Mouse (Mus musculus) yolk sac, embryonic 10.5 days (tissue): ENCODE results near the gene Gm20388.
A peak's percentile ranks its signal among the peaks of the same experiment; 100 is the strongest.

Experiments used
- DNase-seq: peaks from one replicate; pipeline ENCODE4 v3.0.0-alpha.2; 2017; ENCODE audit warnings: low spot score

Gene Gm20388

DNA sequence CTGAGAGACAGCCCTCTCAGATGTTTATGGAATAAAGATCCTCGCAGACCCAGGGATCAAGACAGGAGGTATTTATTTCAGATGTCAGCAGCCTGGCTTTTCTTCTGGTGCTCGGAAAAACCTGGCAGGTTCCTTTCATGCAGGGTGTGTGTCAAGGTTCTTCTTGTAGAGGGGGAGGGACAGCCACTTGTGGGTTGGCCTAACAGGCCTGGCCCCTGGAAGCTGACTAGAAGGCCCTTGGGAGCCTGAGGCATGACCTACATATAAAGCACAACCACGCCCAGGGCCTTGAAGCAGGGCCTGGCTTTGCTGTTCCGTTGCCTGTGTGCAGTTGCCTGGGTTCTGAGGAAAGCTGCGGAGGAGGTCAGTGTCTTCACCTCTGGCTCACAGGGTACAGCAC is 774.5 kb downstream of the Gm20388 start:
- peak; percentile 52 for DNase-seq

DNA sequence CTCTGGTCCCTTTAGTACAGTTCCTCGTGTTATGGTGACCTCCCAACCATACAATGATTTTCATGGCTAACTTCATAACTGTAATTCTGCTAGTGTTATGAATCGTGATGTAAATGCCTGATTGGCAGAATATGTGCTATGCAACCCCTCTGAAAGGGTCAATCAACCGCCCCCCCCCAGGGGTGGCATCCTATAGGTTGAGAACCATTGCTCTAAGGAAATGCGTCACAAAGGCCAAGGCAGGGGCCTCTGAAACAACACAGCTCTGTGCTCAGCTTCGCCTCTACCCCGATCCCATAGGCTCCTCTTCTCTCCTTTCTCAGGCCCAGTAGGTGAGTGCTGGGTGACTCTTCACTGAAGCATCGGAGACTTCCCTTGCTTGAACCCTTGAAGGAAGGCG is 775.0 kb downstream of the Gm20388 start:
- no peak for DNase-seq

DNA sequence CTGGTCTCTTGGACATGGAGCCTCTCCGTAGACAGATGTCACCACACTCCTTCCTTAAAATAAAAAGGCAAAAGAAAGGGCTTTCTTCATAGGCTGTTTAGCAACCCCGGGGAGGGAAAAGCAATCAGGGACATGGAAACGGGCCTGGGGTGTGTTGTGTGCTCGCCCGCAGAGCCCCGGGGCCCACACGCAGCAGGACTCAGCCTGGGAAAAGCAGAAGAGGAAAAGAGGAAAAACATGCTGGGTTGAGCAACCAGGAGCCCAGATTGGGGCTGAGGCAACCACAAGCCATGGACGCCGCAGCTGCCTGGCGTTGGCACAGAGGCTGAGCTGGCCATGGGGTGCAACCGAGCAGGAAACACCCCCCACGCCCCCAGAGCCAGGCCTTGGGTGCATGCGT is 775.4 kb downstream of the Gm20388 start:
- no peak for DNase-seq

DNA sequence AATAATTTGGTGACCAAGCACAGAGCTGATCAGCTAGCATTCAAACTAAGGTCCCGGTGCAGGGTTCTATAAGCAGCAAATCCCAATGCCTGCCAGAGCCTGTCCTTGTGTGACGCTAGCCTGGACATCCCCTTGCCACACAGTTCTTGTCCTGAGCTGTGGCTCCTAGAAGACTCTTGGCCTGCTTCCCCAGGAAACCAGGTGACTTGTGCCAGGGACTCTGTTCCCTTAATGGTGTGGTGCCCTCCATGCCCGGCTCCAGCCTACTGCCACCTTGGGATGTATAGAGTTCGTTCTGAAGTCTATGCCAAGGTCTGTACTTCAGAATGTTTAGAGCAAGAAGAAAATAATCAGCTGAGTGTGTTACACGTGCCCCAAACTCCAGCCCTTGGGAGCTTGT is 775.9 kb downstream of the Gm20388 start:
- DNase-seq = no peak

DNA sequence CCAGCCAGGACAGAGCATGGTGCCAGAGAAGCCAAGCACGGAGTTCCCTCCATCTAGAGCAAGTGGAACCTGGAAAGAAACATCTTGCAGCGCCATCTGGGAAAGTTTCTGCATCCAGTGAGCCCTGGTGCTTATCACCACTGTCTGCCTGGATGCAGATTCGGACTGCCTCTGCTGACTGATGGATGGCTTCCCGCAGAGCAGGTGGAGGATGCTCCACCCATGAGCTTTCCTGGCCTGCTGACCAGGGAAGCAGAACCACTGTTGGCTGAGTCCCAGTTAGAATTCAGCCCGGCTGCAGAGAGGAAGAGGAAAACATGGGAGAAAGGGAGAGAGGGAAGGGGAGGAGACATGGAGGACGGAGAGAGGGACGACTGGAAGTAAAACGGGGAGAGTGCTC is 777.1 kb downstream of the Gm20388 start:
- no peak for DNase-seq

DNA sequence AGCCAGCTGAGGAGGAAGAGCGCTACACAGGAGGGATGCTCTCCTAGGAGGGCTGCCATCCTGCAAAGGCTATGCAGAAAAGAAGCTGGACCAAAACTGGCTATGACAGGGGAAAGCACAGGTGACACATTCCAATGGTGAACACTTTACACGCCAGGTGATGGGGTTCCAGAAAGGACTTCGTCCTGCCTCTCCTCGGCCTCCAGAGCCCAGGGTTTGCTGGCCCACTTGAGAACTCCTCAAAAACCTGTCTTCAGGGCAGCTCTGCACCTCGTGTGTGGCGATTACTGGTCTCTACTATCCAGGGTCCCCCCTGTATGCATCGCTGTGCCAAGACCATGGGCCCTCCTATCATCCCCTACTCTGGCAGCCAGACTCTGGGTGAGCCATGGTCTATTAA is 777.9 kb downstream of the Gm20388 start:
- no peak for DNase-seq

DNA sequence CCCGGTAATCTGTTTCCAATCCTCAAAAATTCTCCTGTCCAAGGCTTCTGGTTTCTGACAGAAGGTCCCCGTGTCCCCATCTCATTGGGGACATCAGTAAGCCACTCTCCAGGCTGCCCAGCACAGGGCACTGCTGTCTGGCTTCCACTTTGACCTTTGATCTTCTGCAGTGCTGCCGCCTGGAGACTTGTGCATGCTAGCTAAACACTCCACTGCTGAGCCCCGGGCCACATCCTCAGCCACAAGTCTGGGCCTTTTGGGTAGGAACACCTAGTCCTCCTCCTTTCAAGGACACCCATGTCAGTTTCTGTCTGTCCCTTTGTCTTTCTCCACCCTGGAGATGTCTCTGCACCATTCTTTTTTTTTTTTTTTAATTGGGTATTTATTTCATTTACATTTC is 782.3 kb downstream of the Gm20388 start:
- no peak for DNase-seq

DNA sequence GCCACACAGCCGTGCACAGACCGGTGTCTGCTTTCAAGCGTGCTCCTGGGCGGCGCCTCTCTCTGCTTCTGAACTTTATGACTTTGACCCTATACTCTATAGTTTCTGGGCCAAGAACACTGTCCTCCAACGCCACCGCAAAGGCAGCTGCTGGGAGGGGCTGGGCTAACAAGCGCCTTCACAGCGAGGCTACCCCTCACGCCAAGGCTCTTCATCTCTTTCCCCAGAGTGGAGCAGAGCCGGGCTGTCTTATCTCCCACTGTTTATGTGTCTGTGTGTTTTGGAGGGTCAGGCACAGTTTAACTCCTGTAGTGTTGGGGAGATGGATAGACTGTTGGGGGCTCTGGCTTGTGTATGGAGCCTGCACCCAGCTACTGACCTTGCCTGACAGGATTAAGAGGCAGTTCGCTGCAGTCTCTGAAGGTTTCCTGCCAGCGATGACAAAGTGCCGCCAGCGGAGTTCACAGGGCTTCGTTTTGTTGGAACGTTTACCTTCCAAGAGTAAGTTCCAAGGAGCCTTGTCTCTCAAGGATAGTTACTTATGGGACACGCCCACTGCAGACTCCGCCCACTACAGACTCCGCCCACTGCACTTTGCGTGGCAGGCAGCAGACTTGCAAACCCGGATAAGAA is 783.3 kb downstream of the Gm20388 start:
- peak; percentile 71 for DNase-seq

DNA sequence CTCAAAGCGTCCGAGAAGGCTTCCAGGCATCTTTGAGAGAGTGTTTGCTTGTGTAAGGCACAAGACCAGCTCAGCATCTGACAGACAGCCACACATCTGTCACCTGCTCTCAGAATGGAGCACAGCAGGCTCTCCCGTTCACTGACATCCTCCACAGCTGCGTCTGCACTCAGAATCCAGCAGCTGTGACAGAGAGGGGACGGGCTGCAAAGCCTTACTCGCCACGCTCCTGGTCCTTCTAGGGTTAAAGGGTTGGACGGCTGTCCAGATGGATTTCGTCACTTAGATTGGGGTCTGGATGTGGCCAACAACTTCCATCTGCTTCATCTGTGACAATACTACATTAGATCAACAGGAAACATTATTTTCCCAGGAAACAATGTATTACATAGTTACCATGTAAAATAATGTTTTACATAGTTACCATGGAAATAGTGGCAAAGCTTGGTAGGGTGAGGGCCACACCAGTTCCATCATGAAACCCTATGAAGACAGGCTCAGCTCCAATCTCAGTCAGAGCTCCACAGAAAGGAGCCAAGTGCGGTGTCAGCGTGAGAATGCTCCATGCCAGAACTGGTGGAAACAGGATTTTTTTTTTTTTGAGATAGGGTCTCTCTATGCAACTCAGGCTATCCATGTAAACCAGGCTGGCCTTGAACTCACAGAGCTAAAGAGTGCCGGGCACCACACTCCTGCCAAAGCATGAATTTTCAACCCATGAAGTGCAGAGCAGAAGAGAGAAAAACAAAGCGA is 785.9 kb downstream of the Gm20388 start:
- no peak for DNase-seq

DNA sequence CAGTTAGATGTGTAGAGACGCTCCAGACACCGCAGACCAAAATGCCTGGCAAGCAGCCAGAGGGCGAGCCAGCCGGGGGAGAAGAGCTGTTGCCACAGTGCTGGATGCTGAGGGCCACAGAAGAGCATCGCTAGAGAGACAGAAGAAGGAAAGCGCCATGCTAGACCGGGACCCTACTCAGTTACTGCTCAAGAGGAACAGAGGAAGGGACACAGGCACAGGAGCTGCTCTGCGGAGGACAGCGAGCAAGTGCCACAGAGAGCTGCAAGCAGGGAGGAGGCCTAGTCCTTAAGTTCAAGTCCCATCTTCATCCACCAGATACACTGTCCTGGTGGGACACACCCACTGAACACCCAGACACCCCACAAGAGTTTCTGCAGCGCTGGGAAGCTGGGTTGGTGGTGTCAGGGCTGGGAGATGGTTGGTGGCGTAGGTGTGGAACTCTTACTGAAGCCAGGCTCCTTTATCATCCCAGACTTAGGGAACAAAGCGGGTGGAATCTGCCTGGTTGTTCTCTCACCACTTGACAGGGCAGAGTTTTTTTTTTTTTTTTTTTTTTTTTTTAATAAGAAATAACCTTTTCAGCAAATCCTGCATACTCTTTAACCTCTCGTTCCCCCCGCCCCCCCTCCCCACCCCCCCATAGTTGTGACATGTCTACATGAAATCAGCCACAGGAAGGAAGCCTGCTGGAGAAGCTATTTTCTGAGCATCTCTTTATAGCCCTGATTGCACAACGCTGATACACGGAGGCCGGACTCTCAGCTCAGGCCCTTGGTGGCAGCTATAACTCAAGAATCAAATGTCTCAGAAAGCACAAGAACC is 786.7 kb downstream of the Gm20388 start:
- no peak for DNase-seq

DNA sequence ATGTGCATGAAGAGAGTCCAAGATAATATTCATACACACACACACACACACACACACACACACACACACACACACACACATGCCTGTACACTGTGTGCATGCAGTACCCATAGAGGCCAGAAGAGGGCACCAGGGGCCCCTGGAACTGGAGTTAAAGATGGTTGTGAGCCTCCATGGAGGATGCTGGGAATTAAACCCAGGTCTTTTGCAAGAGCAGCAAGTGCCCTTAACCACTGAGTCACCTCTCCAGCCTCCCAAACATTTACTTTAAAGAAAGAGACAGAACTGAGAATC is 787.3 kb downstream of the Gm20388 start:
- no peak for DNase-seq

DNA sequence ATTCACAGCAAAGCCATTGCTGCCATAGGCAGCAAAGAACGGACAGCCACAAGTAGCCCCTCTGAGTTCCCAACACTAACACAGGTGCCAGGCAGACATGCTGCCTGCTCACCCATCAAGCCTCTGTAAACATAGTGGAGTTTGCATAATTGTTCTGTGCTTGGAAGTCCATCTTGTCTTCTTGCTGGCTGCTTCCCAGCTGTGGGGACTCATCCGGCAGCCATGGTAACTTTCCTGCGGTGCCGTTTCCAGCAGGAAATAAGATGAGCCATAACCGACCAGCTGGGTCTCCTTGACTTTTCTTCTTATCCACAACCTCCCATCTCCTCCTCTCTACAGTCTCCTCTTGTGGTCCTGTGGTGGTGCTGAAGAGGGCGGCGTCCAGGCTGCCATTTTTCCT is 787.8 kb downstream of the Gm20388 start:
- DNase-seq = no peak

DNA sequence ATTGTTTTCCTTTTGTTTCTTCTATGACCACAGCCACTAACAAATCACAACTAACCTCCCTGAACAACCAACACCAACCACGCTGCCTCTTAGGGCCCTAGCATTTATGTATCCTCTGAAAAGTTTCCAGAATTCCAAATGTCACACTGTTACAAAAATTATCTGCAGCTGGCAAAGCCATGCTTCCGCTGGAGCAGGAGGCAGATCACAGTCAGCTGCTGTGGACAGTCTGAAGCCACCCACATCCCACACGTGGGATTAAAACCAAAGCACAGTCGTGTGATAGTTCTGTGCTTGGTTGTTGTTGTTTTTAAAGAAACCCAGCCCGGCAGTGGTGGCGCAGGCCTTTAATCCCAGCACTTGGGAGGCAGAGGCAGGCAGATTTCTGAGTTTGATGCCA is 788.4 kb downstream of the Gm20388 start:
- DNase-seq = no peak

DNA sequence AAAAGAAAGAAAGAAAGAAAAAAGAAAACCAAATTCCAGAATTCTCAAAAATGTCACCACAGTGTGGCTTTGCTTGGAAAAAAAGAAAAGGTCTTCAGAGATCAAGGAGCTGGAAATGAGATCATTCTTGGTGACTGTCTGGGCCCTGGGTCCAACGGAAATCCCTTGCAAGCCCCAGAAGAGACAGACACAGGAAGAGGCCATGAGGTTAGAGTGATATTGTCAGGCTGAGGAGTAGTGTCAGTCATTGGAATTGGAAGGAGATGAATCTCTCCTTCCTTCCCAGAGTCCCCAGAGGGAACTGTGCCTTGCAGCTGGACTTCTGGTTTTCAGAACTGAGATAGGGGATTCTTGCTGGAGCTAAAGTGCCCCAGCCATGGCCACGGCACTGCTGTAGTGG is 788.9 kb downstream of the Gm20388 start:
- no peak for DNase-seq

DNA sequence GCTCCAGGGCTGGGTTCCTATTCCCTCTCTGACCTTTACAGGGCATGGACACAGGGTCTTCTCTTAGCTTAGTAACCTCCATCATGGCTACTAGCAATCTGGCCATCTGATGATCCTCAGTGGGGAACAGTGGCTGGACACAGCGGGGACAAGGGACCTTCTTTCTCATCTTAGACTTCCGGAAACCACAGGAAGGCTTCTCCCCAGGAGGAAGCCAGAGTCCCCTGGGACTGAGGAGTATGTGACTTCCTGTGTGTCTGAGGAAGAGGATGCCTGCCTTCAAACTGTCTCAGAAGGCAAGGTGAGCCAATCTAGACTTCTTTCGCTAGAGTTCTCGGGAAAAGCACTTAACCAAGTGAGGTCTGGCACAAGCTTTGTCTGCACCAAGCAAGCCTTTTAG is 789.4 kb downstream of the Gm20388 start:
- no peak for DNase-seq

DNA sequence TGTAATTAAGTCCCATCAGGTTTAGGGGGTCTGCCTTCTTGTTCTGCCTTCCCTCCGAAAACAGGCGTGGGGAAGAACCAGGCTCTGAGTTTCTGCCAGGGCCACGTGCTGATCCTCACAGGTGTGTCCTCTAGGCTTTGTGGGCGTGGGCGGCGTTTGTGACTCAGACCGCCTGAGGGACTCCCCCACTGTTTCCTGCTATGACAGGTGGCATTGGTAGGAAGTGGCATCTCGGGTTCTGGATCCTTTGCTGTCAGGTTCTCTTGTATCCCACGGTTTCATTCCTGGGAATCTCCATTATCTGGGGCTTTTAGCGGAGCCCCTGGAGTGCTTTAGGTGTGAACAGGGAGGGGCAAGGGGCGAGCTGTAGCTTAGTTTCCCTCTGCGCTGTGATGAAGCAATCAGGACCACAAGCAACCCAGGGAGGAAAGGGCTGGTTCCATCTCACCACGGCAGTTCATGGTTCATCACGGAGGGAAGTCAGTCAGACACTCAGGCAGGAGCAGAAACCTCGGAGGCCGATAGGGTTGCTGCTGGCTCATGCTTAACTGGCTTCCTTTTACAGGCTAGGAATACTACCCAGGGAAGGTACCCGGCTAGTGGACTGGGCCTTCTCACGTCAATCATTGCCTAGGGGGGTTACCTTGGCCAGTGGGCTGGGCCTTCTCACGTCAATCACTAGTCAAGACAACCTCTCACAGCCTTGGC is 791.3 kb downstream of the Gm20388 start:
- DNase-seq = no peak

DNA sequence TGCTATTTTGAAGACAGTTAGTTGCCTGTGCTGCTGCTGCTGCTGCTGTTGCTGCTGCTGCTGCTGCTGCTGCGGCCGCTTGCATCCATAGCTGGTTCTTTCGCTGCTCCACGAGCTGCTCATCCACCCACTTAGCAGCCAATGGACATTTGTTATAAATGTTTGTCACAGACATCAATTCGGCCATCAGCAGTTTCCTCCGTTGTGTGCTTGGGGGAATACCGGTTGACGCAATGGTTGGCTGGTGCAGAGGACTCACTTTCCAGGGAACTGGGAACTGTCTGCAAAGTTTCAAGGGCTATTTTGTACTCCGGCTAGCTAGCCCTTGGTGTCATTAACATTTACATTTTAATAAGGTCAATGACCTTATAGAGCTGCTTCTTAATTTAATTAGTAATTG is 793.6 kb downstream of the Gm20388 start:
- DNase-seq = no peak

DNA sequence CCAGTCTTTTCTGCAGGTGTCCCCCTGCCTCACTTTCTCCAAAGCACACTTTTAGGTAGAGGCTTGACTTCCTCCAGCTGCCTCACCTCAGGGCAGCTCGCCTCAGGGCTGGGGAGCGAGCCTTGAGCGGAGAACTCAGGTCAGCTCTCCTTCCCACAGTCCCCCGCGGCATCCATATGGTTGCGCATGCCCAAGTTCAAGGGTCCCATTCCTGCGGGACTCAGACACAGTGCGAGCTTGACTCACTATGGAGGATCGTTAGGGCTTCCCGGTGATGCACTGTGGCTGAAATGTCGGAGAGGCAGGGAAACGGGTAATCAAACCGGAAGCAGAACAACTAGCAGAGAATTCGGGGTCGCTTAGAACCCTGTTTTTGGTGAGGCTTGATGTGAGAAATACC is 794.5 kb downstream of the Gm20388 start:
- DNase-seq = no peak

DNA sequence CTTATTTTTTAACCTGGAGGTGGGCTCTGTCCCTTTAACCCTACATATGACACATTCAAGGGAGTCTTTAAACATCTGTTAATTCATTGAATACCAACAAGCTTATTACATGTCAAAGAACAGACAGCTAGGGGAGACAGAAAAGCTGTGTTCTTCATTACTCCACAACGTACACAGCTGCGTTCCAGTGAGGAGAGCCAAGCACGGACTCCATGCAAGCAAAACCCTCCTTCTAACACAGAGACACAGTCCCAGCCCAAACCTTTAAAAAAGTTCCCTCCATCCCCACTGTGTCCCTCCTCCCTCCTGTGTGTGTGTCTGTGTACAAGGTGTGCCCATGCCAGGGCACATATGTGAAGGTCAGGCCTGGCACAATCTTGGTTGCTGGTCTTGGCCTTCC is 795.6 kb downstream of the Gm20388 start:
- no peak for DNase-seq

DNA sequence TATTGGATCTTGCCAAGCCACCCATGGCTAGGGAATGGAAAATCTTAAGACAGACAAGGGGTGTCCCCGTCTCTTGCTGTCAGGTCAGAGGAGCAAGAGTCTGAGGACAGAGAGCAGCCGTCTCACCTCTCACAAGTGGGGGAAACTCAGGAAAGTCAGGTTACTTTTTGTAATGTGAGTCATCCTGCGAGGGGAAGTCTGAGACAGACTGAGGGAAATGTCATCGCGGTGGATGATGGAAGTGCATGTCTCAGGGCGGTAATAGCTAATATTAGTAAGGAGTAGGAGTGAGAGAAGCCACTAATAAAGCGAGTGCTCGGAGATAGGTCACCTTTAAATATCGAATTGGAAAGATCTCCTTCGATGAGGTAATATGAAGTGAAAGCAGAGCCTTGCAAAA is 798.5 kb downstream of the Gm20388 start:
- no peak for DNase-seq

DNA sequence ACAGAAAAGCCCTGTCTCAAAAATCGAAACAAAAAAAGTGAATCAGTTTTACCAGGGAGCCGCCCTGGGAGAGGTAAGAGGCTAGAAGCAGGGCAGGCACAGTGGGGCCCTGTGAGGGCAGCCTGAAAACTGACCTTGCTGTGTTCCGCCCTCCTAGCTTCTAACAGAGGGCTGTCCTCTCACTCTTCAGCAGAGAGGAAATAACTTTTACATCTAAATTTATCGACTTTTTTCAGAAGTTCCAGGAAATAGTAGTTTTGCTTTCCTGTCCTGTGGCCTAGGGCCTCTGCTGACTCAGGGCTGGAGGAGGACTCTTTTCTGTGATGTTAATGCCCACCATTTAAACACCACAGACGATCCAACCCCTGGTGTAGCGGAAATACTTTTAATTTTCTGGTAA is 804.6 kb downstream of the Gm20388 start:
- no peak for DNase-seq

DNA sequence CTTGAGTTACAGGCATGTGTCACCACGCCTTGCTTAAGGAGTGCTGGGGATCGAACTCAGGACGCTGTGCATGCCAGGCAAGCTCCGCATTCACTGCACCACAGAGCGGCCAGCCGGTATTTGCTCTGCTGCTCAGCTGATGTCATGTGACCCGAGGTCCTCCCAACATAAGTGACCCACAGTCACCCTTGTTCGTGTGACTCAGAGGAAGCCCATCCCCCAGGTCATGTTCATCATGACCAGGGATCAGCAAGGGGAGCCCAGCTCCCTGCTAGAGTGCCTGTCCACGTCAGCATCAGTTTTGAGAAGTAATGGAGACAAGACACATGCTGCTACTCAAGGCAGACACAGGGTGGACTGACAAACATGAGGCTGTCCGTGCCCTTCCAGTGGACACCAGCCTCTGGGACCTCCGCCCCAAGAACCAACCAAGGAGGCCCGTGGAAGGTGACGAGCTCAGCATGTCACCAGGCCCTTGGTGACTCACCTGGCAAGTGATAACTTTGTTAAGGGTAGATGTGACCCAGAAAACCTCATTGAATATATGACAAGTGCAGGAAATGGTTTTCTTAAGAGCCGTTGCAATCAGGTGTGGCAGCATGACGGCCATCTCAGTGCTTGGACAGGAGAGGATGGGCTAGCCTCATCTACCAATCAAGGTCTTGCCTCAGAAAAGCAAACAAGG is 805.5 kb downstream of the Gm20388 start:
- peak; percentile 17 for DNase-seq
